Mouse (Mus musculus) ES-E14 (cell line): ENCODE measurements around the gene Zfp384. TPM values are rescaled to one million over a fixed set of nuclear protein-coding genes. Genes with fewer than 3 reads are reported as not detected.

Experiments
- DNase-seq: peaks from one replicate; pipeline ENCODE4 v3.0.0-alpha.2; 2013; ENCODE audit warnings: low read depth, low spot score
- H3K27ac ChIP-seq: 2 replicates; pipeline ENCODE4 v1.5.1; 2012; ENCODE audit warnings: low read depth, mild to moderate bottlenecking, low read length, moderate library complexity, mixed read lengths; ENCODE audit not compliant: poor library complexity, insufficient read depth, severe bottlenecking
- H3K36me3 ChIP-seq: 2 replicates; pipeline ENCODE4 v1.6.1; 2012; ENCODE audit warnings: mild to moderate bottlenecking, low read length, moderate library complexity, mixed read lengths; ENCODE audit not compliant: control insufficient read depth, poor library complexity, insufficient read depth, severe bottlenecking
- H3K4me1 ChIP-seq, 2 experiments: fragments of 150-350 bp in 1 of 2; sonication (generic) in 1 of 2; 2 replicates each; pipeline ENCODE4 v1.6.1; 2012; ENCODE audit warnings: low read length in 2 of 2, mild to moderate bottlenecking in 1 of 2, mixed read lengths in 1 of 2; ENCODE audit not compliant: control insufficient read depth in 2 of 2, insufficient read depth in 2 of 2, poor library complexity in 1 of 2
- H3K4me3 ChIP-seq, 2 experiments: fragments of 150-350 bp in 1 of 2; sonication (generic) in 1 of 2; 2 replicates each; pipeline ENCODE4 v1.5.1; 2012; ENCODE audit warnings: low read length in 2 of 2, low read depth in 1 of 2, mild to moderate bottlenecking in 1 of 2, mixed read lengths in 1 of 2; ENCODE audit not compliant: insufficient read depth in 1 of 2, poor library complexity in 1 of 2, severe bottlenecking in 1 of 2
- H3K9ac ChIP-seq: 2 replicates; pipeline ENCODE4 v1.6.1; 2012; ENCODE audit warnings: low read depth, mild to moderate bottlenecking, low read length, mixed read lengths; ENCODE audit not compliant: poor library complexity, insufficient read depth, severe bottlenecking
- H3K9me3 ChIP-seq: fragments of 150-350 bp; sonication (generic); 2 replicates; pipeline ENCODE4 v1.6.1; 2012; ENCODE audit warnings: low read depth, mild to moderate bottlenecking, low read length; ENCODE audit not compliant: control insufficient read depth, insufficient read depth
- CHD2 ChIP-seq: IDR thresholded peaks from 2 replicates; pipeline ENCODE4 v1.6.1; 2014; ENCODE audit warnings: mild to moderate bottlenecking, low read depth, low read length, inconsistent platforms
- HCFC1 ChIP-seq: IDR thresholded peaks from 2 replicates; pipeline ENCODE4 v1.6.1; 2012; ENCODE audit warnings: low read length, inconsistent platforms, borderline replicate concordance; ENCODE audit not compliant: insufficient read depth
- MAFK ChIP-seq: IDR thresholded peaks from 2 replicates; pipeline ENCODE4 v1.6.1; 2014; ENCODE audit warnings: mild to moderate bottlenecking, low read depth, low read length, inconsistent platforms; ENCODE audit not compliant: insufficient read depth
- ZC3H11A ChIP-seq: IDR thresholded peaks from 2 replicates; pipeline ENCODE4 v1.6.1; 2012; ENCODE audit warnings: low read depth, mild to moderate bottlenecking, inconsistent platforms, low read length, borderline replicate concordance
- ZNF384 ChIP-seq: IDR thresholded peaks from 2 replicates; pipeline ENCODE4 v1.6.1; 2012; ENCODE audit warnings: low read depth, low read length, inconsistent platforms
- in situ Hi-C, 2 experiments: fragments of 600-800 bp; cut with MboI; formaldehyde crosslinking; loops; one replicate each; pipeline ENCODE4 v1.15.1; 2025; ENCODE audit warnings: low sequenced_read_pairs in 2 of 2, inconsistent platforms in 1 of 2; ENCODE audit not compliant: unreplicated experiment in 2 of 2
- total RNA-seq: library from RNA; depleted of rRNA; stranded (reverse); fragments of 300-350 nt; gene quantifications from 2 replicates; pipeline ENCODE4 v1.2.3, GENCODE M21; 2012

The Zfp384 gene
- total RNA-seq, 1 experiment: 25.1 TPM

DNA sequence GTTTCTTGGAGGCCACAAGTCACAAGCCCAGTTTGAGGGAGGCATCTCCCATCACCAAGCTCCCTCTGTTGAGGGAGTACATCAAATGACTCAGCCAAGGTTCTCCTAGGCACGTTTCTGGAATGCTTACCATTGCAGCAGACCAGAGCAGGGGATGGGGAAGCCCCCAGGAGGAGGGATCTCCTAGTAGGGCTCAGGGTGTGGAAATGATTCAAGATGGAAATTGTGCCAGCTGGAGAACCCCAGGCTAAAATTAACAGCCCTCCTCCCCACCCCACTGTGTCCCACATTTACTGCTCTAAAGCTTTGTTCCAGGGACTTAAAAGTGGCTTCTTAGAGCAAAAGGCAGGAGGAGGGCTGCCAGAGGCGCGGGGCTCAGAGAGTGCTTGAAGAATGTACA, 3.9 kb upstream of the Zfp384 start:
- TF ChIP-seq MAFK (no peak), CHD2 (no peak), ZNF384 (no peak), HCFC1 (no peak), ZC3H11A (no peak)
- no peaks in the 10 kb centered on the region for H3K9me3 ChIP-seq
- H3K4me3 ChIP-seq: no peak overlapping the region
- H3K27ac ChIP-seq: no peak overlapping the region
- no peak overlapping the region for H3K9ac ChIP-seq
- in situ Hi-C loops: no loop called here
- H3K4me1 ChIP-seq: peaks cover 6 to 17% of the 10 kb centered on the region in 2 experiments; a peak in 3 of 4 replicates
- H3K36me3 ChIP-seq: peaks cover 10% of the 10 kb centered on the region; the same call in 1 of the 2 replicates
- no peak for DNase-seq

DNA sequence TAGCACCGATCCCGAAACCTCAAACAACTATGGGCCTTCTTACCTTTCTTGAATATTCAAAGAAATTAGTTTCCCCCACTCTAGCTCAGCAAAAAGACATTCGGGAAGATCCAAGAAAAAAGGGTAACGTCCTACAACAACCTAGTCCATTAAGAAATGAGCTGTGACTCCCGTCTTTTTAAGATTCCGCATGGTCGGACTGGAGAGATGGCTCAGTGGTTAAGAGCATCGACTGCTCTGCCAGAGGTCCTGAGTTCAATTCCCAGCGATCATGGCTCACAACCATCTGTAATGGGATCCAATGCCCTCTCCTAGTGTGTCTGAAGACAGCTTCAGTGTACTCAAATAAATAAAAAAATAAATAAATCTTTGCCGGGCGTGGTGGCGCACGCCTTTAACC, 885 bp upstream of the Zfp384 start:
- peaks cover 4 to 12% of the 10 kb centered on the region in 2 experiments; a peak in 3 of 4 replicates for H3K4me1 ChIP-seq
- TF ChIP-seq ZC3H11A (no peak), ZNF384 (no peak), HCFC1 (no peak)
- in situ Hi-C loops: no loop called here
- peak overlapping the region; percentile 85 for H3K9ac ChIP-seq
- peaks cover 2% of the 10 kb centered on the region; the same call in 1 of the 2 replicates for H3K36me3 ChIP-seq
- no peaks in the 10 kb centered on the region for H3K9me3 ChIP-seq
- no peak for DNase-seq
- H3K4me3 ChIP-seq: peak overlapping the region; percentile 69 to 97
- H3K27ac ChIP-seq: peak overlapping the region; percentile 76; the same call in 1 of the 2 replicates

DNA sequence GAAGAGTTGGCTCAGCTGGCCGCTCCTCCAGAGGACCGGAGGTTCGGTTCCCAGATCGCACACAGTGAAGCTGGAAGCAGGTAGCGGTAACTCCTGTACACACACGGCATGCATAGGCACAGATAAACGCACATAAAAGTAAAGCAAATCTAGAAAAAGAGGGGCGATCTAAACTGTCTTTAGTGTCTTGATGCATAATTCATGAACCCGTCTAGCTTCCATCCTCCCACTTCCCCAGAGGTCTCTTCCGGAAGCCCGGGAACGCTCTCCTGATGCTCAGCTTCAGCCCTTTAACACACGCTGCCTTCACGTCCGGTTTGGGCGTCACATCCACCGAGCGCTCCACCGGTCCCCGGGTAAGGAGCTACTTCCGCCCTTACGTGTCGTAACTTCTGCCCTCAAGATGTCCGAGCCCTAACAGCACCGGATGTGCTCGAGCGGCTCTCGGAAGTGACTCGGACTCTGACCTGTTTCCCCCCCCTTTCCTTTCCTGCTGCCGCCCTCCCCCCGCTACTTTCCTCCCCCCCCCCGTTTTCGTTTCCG, 288 bp upstream of the Zfp384 start:
- peak overlapping the region; percentile 95 for H3K9ac ChIP-seq
- H3K36me3 ChIP-seq: peaks cover 2% of the 10 kb centered on the region; the same call in 1 of the 2 replicates
- H3K9me3 ChIP-seq: no peaks in the 10 kb centered on the region
- in situ Hi-C loops: no loop called here
- DNase-seq: peak; percentile 94
- H3K27ac ChIP-seq: peak overlapping the region; percentile 93
- peak overlapping the region; percentile 69 to 97 for H3K4me3 ChIP-seq
- peak; percentile 44; the same call in 1 of the 2 replicates for TF ChIP-seq CHD2
- peak; percentile 78 for TF ChIP-seq ZNF384
- no peak for TF ChIP-seq MAFK
- peak; percentile 95 for TF ChIP-seq HCFC1
- H3K4me1 ChIP-seq: peaks cover 4 to 8% of the 10 kb centered on the region in 2 experiments; a peak in 3 of 4 replicates

DNA sequence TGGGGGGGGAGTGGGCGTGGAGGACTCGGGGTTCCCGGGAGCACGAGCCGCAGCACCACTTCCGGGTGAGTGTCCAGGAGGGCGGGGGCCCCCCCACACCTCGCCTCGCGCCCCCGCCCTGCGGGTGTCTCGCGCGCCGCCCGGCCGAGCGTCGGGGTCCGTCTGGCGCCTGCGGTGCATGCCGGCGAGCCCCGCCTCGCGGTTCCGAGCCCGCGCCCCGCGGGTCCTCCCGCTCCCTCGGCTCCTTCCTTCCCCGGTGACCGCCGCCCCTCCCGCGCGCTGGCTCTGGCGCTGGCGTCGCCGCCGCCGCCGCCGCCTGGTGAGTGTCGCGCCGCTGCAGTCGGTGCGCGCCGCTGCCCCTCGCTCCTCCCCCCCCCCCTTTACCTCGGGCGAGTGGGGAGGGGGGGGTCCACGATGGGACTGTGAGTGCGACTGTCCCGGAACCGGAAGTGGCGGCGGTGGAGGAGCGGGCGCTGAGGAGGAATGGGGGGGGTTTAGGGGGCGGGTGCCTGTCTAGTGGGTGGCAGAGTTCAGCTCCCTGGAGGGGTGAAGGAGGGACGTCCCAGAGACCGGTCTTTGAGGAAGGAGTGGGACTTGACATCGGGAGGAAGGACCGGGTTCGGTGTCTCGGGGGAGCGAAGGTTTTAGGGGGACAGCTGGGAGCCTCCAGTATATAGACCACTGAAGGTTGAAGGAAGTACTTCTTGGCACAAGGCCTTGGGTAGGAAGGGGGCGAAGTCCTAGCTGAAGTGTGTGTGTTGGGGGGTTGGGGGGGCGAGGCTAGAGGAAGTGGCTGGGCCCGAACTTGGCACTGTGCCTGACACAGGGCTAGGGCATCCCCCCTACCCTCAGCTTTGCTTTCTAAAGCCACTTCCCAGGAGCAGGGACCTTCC, 482 bp downstream of the Zfp384 start:
- peaks cover 3 to 4% of the 10 kb centered on the region in 2 experiments; a peak in 3 of 4 replicates for H3K4me1 ChIP-seq
- TF ChIP-seq MAFK (no peak), ZC3H11A (no peak), HCFC1 (no peak), ZNF384 (no peak), CHD2 (no peak)
- in situ Hi-C loops: no loop called here
- H3K27ac ChIP-seq: peak overlapping the region; percentile 93
- H3K36me3 ChIP-seq: peaks cover 2% of the 10 kb centered on the region; the same call in 1 of the 2 replicates
- H3K9me3 ChIP-seq: no peaks in the 10 kb centered on the region
- peak overlapping the region; percentile 95 for H3K9ac ChIP-seq
- peak overlapping the region; percentile 69 to 97 for H3K4me3 ChIP-seq
- no peak for DNase-seq
